Mouse (Mus musculus): ENCODE results near the gene 4930402H24Rik. TPM values are rescaled to one million over a fixed set of nuclear protein-coding genes. Genes with fewer than 3 reads are reported as not detected.

Gene 4930402H24Rik
- polyA plus RNA-seq (2015; fragmentation: Illumina TruSeq; extraction: RNeasy Lipid Tissue Mini Kit (QIAGEN cat#74804); ENCODE audit: insufficient read depth, low read depth, low replicate concordance) = 7.2 TPM

DNA sequence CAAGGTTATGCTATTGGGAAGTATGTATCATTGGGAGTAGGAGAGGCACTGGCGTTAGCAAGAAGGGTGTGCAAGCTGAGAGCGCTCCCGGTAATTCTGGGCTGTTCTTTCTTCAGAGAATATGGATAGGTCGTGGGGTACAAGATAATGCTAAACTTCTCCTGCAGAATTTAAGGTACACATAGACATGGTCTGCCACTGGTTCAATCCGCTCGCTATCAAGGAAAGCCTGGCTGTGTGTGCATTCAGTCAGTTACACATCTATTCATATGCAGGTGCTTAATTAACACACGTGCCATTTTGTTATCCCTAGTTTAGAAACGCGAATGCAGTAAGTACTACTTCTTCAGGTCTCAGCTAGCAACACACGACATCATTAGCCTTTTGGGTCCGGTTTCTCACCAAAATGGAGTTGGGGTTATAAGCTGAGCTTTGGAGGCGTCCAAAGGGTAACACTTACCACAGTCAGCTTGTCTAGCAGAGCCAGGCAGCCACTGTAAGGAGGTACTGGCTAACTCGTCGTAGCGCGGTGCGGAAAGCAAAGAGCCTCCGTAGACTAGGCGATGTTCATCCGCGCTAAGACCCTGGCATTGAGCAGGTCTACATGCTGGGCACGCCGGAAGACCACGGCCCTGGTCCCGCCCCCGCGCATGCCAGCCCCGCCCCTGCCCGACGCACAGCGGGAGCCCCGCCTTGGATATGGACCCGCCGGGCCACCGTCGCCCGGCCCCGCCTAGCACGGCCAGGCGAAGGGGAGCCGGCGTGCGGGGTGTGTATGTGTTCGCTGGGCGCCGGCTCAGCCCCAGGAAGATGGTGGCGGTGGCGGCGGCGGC is at the start of gene 4930402H24Rik, which contains the start of gene Atrn:
Gene 4930402H24Rik, minus strand, starts transcription at position 656 of the 833 bp plus-strand sequence.
Gene Atrn, plus strand, starts transcription at position 745 of the 833 bp plus-strand sequence.

DNA sequence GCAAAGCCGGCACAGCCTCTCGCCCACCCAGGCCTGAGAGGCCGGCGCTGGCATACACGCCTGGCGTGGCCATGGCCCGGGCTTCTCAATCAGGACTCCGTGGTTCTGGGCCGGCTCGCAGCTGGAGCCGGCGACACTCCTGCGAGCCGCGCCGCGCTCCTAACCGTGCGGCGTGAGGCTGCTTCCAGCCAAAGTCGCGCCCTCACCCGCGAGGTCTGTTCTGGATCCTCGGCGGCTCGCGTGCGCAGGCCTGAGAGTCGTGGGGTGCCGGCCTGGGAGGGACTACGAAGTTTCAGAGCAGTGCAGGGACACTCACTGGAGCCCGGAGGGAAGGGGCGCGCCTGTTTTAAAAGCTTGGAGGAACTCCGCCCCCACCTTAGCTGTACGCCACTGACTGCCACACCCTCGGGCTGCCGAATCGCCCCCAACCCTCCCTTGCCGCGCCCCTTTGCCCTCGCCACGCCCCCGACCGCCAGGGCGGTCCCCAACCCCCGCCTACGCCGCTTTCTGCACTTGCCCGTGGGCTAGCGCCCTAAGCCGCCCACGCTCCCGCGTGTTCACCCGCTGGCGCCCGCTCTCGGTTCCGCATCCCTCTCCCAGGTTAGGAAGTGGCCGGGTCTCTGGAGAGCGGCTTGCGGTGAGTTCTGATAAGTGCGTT is 208.9 kb downstream of the 4930402H24Rik start, which contains the start of gene Slc4a11:
Gene Slc4a11, minus strand, starts transcription at position 367 of the 658 bp plus-strand sequence.

DNA sequence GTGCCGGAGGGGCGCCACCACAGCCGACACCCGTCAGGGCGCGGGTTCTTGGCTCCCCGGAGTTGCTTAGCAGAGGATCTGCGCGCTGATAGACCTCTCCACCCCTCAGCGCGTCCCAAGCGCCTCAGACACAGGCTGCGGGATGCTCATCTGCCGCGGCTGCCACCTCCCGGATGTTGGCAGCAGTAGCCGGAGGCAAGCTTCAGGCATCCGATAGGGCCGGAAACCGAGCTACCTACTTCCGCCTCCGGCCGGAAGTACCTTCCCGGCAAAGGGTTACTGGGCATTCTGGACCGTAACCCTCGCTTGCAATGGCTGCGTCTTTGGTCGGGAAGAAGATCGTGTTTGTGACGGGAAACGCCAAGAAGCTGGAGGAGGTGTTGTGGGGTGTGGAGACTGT is 238.6 kb downstream of the 4930402H24Rik start, which contains the start of gene Itpa:
Gene Itpa, plus strand, starts transcription at position 52 of the 400 bp plus-strand sequence.

DNA sequence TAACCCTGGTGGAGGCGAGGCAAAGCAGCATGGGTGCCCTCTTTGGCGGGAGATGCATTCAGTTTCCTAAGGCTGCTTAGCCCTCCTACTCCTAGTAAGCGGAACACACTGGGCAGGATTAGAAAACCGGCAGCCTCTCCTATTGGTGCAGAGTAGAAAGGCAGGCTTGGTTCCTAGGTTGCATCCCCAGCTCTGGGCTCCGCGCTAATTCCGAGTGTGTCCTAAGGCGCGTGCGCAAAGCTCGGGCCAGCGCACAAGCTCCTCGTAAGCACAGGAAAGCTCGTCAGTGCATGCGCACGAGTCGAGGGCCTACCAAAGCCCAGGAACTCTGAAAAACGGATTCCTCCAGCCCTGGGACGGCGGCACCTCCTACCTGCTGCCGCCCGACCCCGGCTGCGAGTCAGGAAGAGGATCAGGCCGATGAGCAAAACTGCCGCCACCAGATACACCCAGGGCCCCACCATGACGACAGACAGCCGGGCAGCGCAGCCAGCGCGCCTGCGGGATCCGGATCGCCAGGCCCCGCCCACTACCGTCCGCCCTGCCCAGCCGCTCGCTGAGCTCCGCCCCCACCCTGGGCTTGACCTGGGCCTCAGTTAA is 242.0 kb downstream of the 4930402H24Rik start, which contains the start of gene Ddrgk1:
Gene Ddrgk1, minus strand, starts transcription at position 558 of the 600 bp plus-strand sequence.

Other genes with a start within 250 kb of the 4930402H24Rik start
- 75.4 TPM for gene Ddrgk1, start 241.7 kb downstream of the 4930402H24Rik start, polyA plus RNA-seq (2015; fragmentation: Illumina TruSeq; extraction: RNeasy Lipid Tissue Mini Kit (QIAGEN cat#74804); ENCODE audit: insufficient read depth, low read depth, low replicate concordance)
- 7.5 TPM for gene Itpa, start 238.8 kb downstream of the 4930402H24Rik start, polyA plus RNA-seq (2015; fragmentation: Illumina TruSeq; extraction: RNeasy Lipid Tissue Mini Kit (QIAGEN cat#74804); ENCODE audit: insufficient read depth, low read depth, low replicate concordance)
- not detected for gene Slc4a11, start 208.9 kb downstream of the 4930402H24Rik start, polyA plus RNA-seq (2015; fragmentation: Illumina TruSeq; extraction: RNeasy Lipid Tissue Mini Kit (QIAGEN cat#74804); ENCODE audit: insufficient read depth, low read depth, low replicate concordance)
- 3.9 TPM for gene Atrn, start 89 bp upstream of the 4930402H24Rik start, polyA plus RNA-seq (2015; fragmentation: Illumina TruSeq; extraction: RNeasy Lipid Tissue Mini Kit (QIAGEN cat#74804); ENCODE audit: insufficient read depth, low read depth, low replicate concordance)
- 2.2 TPM for gene Gfra4, start 136.7 kb upstream of the 4930402H24Rik start, polyA plus RNA-seq (2015; fragmentation: Illumina TruSeq; extraction: RNeasy Lipid Tissue Mini Kit (QIAGEN cat#74804); ENCODE audit: insufficient read depth, low read depth, low replicate concordance)
- gene Adam33, start 157.4 kb upstream of the 4930402H24Rik start, polyA plus RNA-seq (2015; fragmentation: Illumina TruSeq; extraction: RNeasy Lipid Tissue Mini Kit (QIAGEN cat#74804); ENCODE audit: insufficient read depth, low read depth, low replicate concordance) = 28.8 TPM
- gene Siglec1, start 180.4 kb upstream of the 4930402H24Rik start, polyA plus RNA-seq (2015; fragmentation: Illumina TruSeq; extraction: RNeasy Lipid Tissue Mini Kit (QIAGEN cat#74804); ENCODE audit: insufficient read depth, low read depth, low replicate concordance) = 0.44 TPM
- 6.4 TPM for gene Hspa12b, start 220.9 kb upstream of the 4930402H24Rik start, polyA plus RNA-seq (2015; fragmentation: Illumina TruSeq; extraction: RNeasy Lipid Tissue Mini Kit (QIAGEN cat#74804); ENCODE audit: insufficient read depth, low read depth, low replicate concordance)
- gene Gm11037, start 227.1 kb upstream of the 4930402H24Rik start, polyA plus RNA-seq (2015; fragmentation: Illumina TruSeq; extraction: RNeasy Lipid Tissue Mini Kit (QIAGEN cat#74804); ENCODE audit: insufficient read depth, low read depth, low replicate concordance) = not detected